Mouse (Mus musculus) C2C12 (cell line): ENCODE results near the gene Cdyl2.

Experiments
- CTCF ChIP-seq: IDR thresholded peaks from one replicate; pipeline ENCODE4 v1.5.1; 2011; ENCODE audit not compliant: control insufficient read depth, insufficient read depth, insufficient read length
- MAX ChIP-seq: IDR thresholded peaks from one replicate; pipeline ENCODE4 v1.6.1; 2011; ENCODE audit warnings: mild to moderate bottlenecking, control low read depth
- MYOG ChIP-seq: IDR thresholded peaks from one replicate; pipeline ENCODE4 v1.6.1; 2011; ENCODE audit not compliant: control insufficient read depth, insufficient read length; ENCODE audit errors: extremely low read depth
- USF1 ChIP-seq: IDR thresholded peaks from one replicate; pipeline ENCODE4 v1.6.1; 2011; ENCODE audit warnings: low read depth, mild to moderate bottlenecking, control low read depth, moderate library complexity

DNA sequence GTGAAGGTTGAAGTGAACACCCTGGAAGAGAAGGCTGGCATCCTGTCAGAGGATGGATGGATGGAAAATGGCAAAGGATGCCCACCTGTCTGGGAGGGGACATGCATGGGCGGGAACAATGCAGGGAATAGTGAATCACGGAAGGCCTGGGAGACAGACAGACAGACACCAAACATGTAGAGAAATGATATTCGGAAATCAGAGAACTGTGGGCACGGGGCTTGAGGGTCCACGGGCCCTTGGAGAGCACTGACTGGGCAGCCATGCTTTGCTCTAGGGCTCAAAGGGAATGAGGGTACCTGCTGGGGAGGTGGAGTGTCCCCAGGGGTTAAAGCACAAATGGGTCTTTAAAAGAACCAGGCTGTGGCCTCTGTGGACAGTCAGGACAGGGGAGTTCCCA, 113.6 kb downstream of the Cdyl2 start:
- TF ChIP-seq CTCF (no peak), MYOG (no peak), MAX (no peak), USF1 (no peak)
